Mouse (Mus musculus) heart, adult 2 months (tissue): ENCODE data around the gene Hsd17b6. TPM values are rescaled to one million over a fixed set of nuclear protein-coding genes. Genes with fewer than 3 reads are reported as not detected.

Experiments
- DNase-seq, 2 experiments: peaks; one replicate each; pipeline ENCODE4 v3.0.0; 2021
- H3K27ac ChIP-seq: fragments of 200-600 bp; 2 replicates; pipeline ENCODE4 v1.8.1; 2022
- H3K27me3 ChIP-seq: fragments of 200-500 bp; 2 replicates; pipeline ENCODE4 v1.6.1; 2012; ENCODE audit warnings: mild to moderate bottlenecking, low read length, inconsistent platforms, mixed read lengths; ENCODE audit not compliant: control insufficient read depth, insufficient read depth
- H3K36me3 ChIP-seq: fragments of 200-500 bp; 2 replicates; pipeline ENCODE4 v1.6.1; 2012; ENCODE audit warnings: low read length, inconsistent platforms; ENCODE audit not compliant: control insufficient read depth, insufficient read depth
- H3K4me1 ChIP-seq: fragments of 200-500 bp; 2 replicates; pipeline ENCODE4 v1.6.1; 2011; ENCODE audit warnings: low read length; ENCODE audit not compliant: control insufficient read depth, insufficient read depth
- H3K4me3 ChIP-seq: fragments of 200-600 bp; 2 replicates; pipeline ENCODE4 v1.8.1; 2022
- H3K79me2 ChIP-seq: fragments of 200-500 bp; replicated peaks from 2 replicates; pipeline ENCODE4 v1.6.1; 2012; ENCODE audit warnings: mild to moderate bottlenecking, inconsistent platforms, low read length, moderate library complexity, mixed read lengths; ENCODE audit not compliant: control insufficient read depth, insufficient read depth
- H3K9ac ChIP-seq: fragments of 200-500 bp; 2 replicates; pipeline ENCODE4 v1.6.1; 2012; ENCODE audit warnings: low read depth, mild to moderate bottlenecking, control low read depth, inconsistent platforms, low read length, mixed read lengths
- CTCF ChIP-seq: fragments of 200-600 bp; IDR thresholded peaks from 2 replicates; pipeline ENCODE4 v1.8.1; 2022; ENCODE audit warnings: antibody characterized with exemption, mild to moderate bottlenecking, moderate library complexity
- EP300 ChIP-seq: fragments of 200-500 bp; IDR thresholded peaks from 2 replicates; pipeline ENCODE4 v1.6.1; 2011; ENCODE audit warnings: low read depth, low read length, control low read depth; ENCODE audit not compliant: insufficient read depth
- POLR2A ChIP-seq: fragments of 200-500 bp; IDR thresholded peaks from 2 replicates; pipeline ENCODE4 v1.6.1; 2011; ENCODE audit warnings: mild to moderate bottlenecking, low read depth, low read length, control low read depth; ENCODE audit not compliant: insufficient read depth
- WGBS: fragments of 180-500 bp; shearing (Covaris S2); methylation state at CpG from one replicate; pipeline ENCODE4 v1.1.7; 2018; 5-methylcytosine and 5-hydroxymethylcytosine counted together
- intact Hi-C: fragments of 180-260 bp; cut with DNase I; formaldehyde crosslinking; loops from one replicate; pipeline ENCODE4 v1.15.1; 2025
- polyA plus RNA-seq: library from polyadenylated mRNA; depleted of rRNA; stranded (reverse); fragments of >200 nt; gene quantifications from 2 replicates; pipeline ENCODE4 v1.2.3, GENCODE M21; 2012
- total RNA-seq, 2 experiments: library from RNA; stranded (reverse); gene quantifications; 2 replicates each; pipeline ENCODE4 v1.2.3; 2021

The Hsd17b6 gene
- total and polyA plus RNA-seq, 3 experiments = not detected

GRCm38 (mm10) chr10:128043041-128043835 lies 35.8 kb upstream of the Hsd17b6 start:
- Histone ChIP-seq H3K4me3 (no peak overlapping the region), H3K27ac (no peak overlapping the region), H3K27me3 (no peaks in the 10 kb centered on the region), H3K36me3 (peaks cover 44% of the 10 kb centered on the region), H3K9ac (no peak overlapping the region; the same call in 1 of the 2 replicates), H3K4me1 (peaks cover 12% of the 10 kb centered on the region), H3K79me2 (peaks cover 10% of the 10 kb centered on the region)
- WGBS = 48% methylated on average over 3 of the region's 3 CpGs
- intact Hi-C loops = no loop called here
- DNase-seq = peak in 1 of 2 experiments; percentile 28
- no peak for TF ChIP-seq EP300
- no peak for TF ChIP-seq POLR2A
- TF ChIP-seq CTCF = no peak

GRCm38 (mm10) chr10:128042466-128042865 lies 35.1 kb upstream of the Hsd17b6 start:
- Histone ChIP-seq H3K79me2 (peaks cover 12% of the 10 kb centered on the region), H3K27me3 (no peaks in the 10 kb centered on the region), H3K36me3 (peaks cover 49% of the 10 kb centered on the region), H3K4me3 (no peak overlapping the region), H3K9ac (no peak overlapping the region), H3K4me1 (peaks cover 16% of the 10 kb centered on the region), H3K27ac (no peak overlapping the region)
- 88% methylated on average over 3 of the region's 3 CpGs for WGBS
- intact Hi-C loops = no loop called here
- no peak for DNase-seq
- TF ChIP-seq CTCF (no peak), EP300 (no peak), POLR2A (no peak)

- Histone ChIP-seq H3K79me2 (peaks cover 12% of the 10 kb centered on the region), H3K27ac (no peak overlapping the region), H3K4me3 (no peak overlapping the region), H3K27me3 (no peaks in the 10 kb centered on the region), H3K36me3 (peaks cover 56% of the 10 kb centered on the region), H3K4me1 (peaks cover 16% of the 10 kb centered on the region), H3K9ac (no peak overlapping the region)
- intact Hi-C loops = no loop called here
- TF ChIP-seq POLR2A = no peak
- TF ChIP-seq EP300 = no peak
- no peak for TF ChIP-seq CTCF
- DNase-seq = no peak
- 66% methylated on average over 4 of the region's 4 CpGs for WGBS
These were observed 34.2 kb upstream of the Hsd17b6 start for GRCm38 (mm10) chr10:128041636-128042035.

- H3K79me2 ChIP-seq = peaks cover 13% of the 10 kb centered on the region
- H3K27ac ChIP-seq = no peak overlapping the region
- peaks cover 48% of the 10 kb centered on the region for H3K36me3 ChIP-seq
- H3K4me1 ChIP-seq = peaks cover 16% of the 10 kb centered on the region
- intact Hi-C loops = no loop called here
- H3K4me3 ChIP-seq = no peak overlapping the region
- no peak overlapping the region for H3K9ac ChIP-seq
- no peaks in the 10 kb centered on the region for H3K27me3 ChIP-seq
- WGBS = 74% methylated on average over 5 of the region's 5 CpGs
- DNase-seq = no peak
- TF ChIP-seq POLR2A = no peak
These were observed 32.9 kb upstream of the Hsd17b6 start for GRCm38 (mm10) chr10:128040293-128040692.

GRCm38 (mm10) chr10:128039858-128040257 lies 32.4 kb upstream of the Hsd17b6 start:
- no peak for DNase-seq
- no peak overlapping the region for H3K9ac ChIP-seq
- H3K4me1 ChIP-seq = peaks cover 14% of the 10 kb centered on the region
- H3K27ac ChIP-seq = no peak overlapping the region
- H3K27me3 ChIP-seq = no peaks in the 10 kb centered on the region
- intact Hi-C loops = no loop called here
- H3K79me2 ChIP-seq = peaks cover 13% of the 10 kb centered on the region
- TF ChIP-seq EP300 = no peak
- no peak for TF ChIP-seq POLR2A
- peak; percentile 11; the same call in 1 of the 2 replicates for TF ChIP-seq CTCF
- H3K36me3 ChIP-seq = peaks cover 44% of the 10 kb centered on the region
- 44% methylated on average over 3 of the region's 3 CpGs for WGBS
- no peak overlapping the region for H3K4me3 ChIP-seq

GRCm38 (mm10) chr10:128039167-128039566 lies 31.8 kb upstream of the Hsd17b6 start:
- no peaks in the 10 kb centered on the region for H3K27me3 ChIP-seq
- no peak overlapping the region for H3K27ac ChIP-seq
- no peak overlapping the region for H3K9ac ChIP-seq
- no peak for TF ChIP-seq POLR2A
- no peak for TF ChIP-seq CTCF
- no peak for TF ChIP-seq EP300
- peaks cover 13% of the 10 kb centered on the region for H3K79me2 ChIP-seq
- no peak overlapping the region for H3K4me3 ChIP-seq
- WGBS = 29% methylated on average over 5 of the region's 5 CpGs
- intact Hi-C loops = no loop called here
- DNase-seq = peak; percentile 32
- H3K4me1 ChIP-seq = peaks cover 13% of the 10 kb centered on the region
- H3K36me3 ChIP-seq = peaks cover 38% of the 10 kb centered on the region
